Mouse (Mus musculus): ENCODE data around the gene Atg2a.
A peak's percentile ranks its signal among the peaks of the same experiment; 100 is the strongest.

Atg2a gene

GRCm38 (mm10) chr19:6241274-6242107 is at the start of gene Atg2a:
TSS of gene Atg2a (plus strand) at chr19:6241668.
- DNase-seq (ENCODE audit: low spot score in 2 of 2) = peak; percentile 94 to 96

DNA sequence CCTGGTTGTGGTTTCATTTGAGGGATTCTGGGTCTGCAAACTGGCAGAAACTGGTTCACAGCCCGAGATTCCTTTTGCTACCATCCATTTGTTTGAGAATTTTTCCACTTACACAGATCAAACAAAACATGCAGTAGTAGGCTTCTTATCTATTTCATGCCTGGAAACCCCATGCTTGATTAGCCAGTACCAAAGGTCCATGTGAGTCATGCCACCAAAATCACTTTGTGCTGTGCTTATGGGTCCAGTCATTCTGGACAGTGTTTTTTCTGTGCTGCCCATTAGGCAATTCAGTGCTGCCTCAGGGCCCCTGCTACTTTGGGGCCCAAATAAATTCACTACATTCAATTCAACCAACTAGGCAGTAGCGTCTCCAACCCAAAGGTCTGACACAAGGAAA is 37.2 kb upstream of the Atg2a start:
- DNase-seq (ENCODE audit: low spot score in 2 of 2) = no peak

GRCm38 (mm10) chr19:6206716-6207115 is 34.8 kb upstream of the Atg2a start:
- no peak for DNase-seq (ENCODE audit: low spot score in 2 of 2)

- no peak for DNase-seq (ENCODE audit: low spot score in 2 of 2)
Measured at GRCm38 (mm10) chr19:6216046-6216705, 25.3 kb upstream of the Atg2a start.

- no peak for DNase-seq (ENCODE audit: low spot score in 2 of 2)
Measured at GRCm38 (mm10) chr19:6218606-6219005, 22.9 kb upstream of the Atg2a start.

DNA sequence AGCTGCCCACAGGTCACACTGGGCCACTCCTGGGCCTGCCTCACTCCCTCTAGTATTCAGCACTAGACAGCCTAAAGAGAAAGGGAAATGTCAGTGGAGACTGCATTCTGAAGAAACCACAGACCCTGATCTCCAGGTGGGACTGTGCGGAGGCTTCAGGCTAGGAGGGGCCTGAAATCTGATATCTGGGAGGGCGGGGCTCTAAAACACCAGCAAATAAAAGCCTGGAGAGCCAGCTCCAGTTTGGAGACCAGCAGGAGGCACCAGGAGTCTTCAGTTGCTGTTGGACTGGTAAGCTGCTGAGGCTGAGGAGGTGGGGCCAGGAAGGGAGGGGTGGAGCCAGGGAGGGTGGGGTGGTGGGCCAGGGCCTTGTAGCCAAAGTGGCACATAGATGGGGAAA is 15.3 kb upstream of the Atg2a start, which contains the start of gene Gpha2:
Gene Gpha2 (plus strand): TSS at position 246 of the 400 bp plus-strand sequence.
- no peak for DNase-seq (ENCODE audit: low spot score in 2 of 2)

GRCm38 (mm10) chr19:6226763-6227162 is 14.7 kb upstream of the Atg2a start:
- no peak for DNase-seq (ENCODE audit: low spot score in 2 of 2)

DNA sequence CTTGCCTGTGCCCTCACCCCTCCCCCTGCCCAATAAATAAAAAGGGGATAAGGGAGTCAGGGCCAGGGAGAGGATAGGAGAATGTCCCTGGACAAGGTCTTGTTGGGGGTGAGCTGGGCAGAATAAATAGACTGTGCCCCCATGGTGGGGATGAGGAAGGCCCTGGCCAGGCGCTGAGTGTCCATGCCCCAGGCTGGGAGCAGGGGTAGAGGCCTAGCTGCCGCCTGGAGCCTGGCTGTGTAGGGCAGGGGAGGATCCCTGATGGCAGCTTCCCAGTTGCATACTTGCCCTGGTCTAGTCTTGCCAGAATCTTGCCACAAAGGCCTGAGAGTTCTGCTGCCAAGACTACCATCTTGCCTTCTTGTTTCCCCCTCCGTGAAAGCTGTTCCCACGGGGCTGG is 13.6 kb upstream of the Atg2a start:
- DNase-seq (ENCODE audit: low spot score in 2 of 2) = no peak

DNA sequence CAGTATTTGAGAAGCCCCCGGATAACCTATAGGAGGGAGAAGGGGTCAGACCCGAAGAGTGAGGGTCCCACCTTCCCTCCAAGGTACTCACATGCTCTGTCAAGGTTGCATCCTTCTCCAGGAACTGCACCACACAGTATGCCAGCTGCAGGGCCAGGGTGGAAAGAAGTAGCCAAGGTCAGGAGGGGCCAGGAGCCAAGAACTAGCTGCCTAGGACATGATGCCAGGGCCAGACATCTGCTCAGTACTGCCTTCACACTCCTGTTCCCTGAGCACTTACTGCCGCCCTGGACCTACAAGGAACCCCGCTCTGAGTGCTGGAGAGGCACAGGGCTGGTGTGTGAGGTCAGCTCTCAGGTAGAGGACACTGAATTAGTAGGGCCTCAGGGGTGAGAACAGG is 11.1 kb upstream of the Atg2a start:
- DNase-seq (ENCODE audit: low spot score in 2 of 2) = no peak

DNA sequence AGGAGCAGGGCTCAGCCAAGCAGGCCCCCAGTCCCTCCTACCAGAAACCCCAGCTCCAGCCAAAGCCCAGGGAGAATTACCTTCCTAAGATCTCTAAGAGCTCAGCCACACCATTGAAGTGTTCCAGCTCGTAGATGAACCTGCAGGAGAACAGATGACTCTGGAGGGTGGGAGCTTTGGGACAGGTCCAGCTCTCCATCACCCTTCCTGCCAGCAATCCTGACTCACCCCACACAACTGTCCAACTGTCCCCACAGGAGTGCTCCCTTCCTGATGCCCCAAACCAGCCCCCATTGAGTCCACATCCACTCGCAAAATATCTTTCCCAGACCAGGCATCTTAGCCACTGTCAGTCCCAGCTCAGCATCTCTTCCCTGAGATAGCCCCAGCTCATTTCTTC is 10.4 kb upstream of the Atg2a start:
- DNase-seq (ENCODE audit: low spot score in 2 of 2) = no peak

DNA sequence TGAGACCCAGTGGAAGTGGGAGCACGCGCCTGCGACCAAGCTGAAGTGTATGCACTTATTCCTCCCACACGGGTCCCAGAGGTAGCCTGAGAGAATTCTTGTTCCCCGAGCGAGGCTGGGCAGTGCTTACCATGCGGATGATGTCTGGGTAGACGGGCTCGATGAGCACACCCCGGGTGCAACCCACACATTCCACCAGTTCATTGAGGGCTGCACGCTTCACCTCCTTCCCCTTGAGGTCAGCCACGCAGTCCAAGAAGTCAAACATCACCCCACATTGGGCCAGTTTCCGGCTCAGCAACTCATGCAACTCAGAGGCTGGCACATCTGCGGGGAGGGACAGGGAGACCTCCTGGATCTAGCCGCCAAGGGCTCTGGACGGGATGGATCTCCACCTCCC is 7.8 kb upstream of the Atg2a start:
- DNase-seq (ENCODE audit: low spot score in 2 of 2) = no peak

- no peak for DNase-seq (ENCODE audit: low spot score in 2 of 2)
Measured at GRCm38 (mm10) chr19:6234337-6235083, 7.0 kb upstream of the Atg2a start.

DNA sequence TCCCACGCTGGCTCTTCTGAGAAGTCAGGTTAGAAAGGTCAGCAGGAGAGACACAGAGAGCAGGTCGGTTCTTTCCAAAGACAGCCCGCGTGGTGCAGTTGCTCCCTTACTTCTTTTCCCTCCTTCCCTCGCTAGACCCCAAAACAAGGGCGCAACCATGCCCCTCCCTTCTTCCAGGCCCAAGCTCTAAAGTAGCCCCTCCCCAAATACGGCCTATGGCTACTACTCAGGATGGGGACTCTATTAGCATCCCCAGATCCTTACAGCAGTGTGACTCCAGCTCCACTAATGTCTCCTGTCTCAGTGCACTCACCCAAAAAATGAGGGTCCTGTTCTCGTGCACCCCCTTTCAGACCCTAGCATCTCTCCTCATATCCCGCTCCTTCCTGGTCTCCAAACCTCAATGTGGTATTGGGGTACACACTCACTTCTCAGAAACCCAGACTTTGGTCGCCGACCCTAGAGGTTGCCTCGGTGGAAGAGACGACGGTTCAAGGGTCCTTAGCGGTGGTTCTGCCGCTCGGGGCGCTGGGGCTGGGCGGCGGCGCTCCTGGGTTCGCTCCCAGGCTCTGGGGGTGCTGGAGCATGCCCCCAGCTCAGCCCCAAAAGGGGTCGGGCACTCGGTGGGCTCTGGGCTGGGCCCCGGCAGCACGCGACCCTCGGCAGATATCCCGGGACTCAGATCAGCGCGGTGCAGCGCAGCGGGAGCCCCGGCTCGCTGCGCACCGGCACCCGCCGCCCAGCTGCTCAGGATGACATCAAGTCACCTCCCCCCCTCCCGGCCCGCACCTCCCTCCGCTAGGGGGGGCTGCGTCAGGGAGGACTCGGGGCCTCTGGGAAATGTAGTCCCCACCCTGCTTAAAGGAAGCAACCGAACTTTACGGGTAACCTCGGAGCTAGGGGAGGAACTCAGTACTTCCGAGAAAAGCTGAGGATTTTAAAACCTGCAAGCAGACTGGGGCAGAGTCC is 6.1 kb upstream of the Atg2a start, which contains the start of gene Ppp2r5b:
Gene Ppp2r5b (minus strand): TSS at position 789 of the 969 bp plus-strand sequence.
- DNase-seq (ENCODE audit: low spot score in 2 of 2) = peak; percentile 76 to 91

DNA sequence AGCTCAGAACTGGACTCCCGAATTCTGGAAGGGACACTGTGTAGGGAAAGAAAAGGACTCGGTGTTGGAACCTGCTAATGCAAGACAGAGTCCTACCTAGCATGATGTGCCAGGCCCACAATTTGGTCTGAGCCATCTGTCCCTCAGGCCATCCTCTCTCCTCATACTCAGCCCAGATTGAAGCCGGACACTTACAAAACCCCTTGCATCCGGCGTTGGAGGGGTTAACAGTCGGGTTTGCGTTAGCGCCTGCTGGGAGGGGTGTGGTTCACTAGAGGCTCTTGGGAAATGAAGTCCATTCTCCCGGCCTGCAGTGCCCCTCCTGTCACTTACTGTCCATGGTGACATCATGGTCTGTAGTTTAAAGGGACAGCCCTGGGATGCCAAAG is 5.4 kb upstream of the Atg2a start:
- peak; percentile 77 to 92 for DNase-seq (ENCODE audit: low spot score in 2 of 2)

- no peak for DNase-seq (ENCODE audit: low spot score in 2 of 2)
Measured at GRCm38 (mm10) chr19:6236842-6237241, 4.6 kb upstream of the Atg2a start.

DNA sequence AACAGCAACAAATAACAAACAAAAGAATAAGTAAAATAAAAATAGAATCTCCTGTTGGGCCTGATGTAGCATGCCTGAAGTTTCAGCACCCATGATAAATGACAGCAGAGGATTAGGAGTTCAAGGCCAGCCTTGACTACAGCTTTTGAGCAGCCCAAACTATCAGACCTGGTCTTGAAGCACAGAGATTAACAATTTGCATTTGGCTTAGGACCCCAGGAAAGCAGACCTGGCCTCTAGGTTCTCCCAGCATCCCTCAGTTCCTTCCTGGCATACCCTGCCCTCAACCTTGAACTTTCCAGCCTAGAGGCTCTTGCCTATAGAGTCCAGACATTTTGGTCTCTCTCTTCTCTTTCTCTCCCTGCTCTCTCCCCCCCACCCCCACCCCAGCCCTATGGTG is 2.7 kb upstream of the Atg2a start:
- no peak for DNase-seq (ENCODE audit: low spot score in 2 of 2)

DNA sequence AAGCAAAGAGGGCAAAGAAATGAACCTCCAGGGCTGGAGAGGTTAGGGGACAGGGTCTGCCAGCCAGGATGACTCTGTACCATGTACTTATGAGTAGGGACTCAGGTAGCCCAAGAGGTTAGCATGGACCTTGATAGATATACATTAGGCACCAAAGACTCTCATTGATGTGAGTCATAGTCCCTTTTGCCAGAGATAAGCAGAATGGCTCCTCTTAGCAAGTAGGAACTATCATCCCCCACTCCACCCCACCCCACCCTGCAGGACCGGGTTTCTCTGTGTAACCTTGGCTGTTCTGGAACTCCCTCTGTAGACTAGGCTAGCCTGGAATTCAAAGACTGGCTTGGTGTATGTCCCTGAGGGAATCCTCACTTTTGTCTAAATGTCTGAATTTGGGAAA is 1.3 kb upstream of the Atg2a start:
- DNase-seq (ENCODE audit: low spot score in 2 of 2) = no peak

- DNase-seq (ENCODE audit: low spot score in 2 of 2) = no peak
Measured at GRCm38 (mm10) chr19:6240725-6241124, 743 bp upstream of the Atg2a start.

DNA sequence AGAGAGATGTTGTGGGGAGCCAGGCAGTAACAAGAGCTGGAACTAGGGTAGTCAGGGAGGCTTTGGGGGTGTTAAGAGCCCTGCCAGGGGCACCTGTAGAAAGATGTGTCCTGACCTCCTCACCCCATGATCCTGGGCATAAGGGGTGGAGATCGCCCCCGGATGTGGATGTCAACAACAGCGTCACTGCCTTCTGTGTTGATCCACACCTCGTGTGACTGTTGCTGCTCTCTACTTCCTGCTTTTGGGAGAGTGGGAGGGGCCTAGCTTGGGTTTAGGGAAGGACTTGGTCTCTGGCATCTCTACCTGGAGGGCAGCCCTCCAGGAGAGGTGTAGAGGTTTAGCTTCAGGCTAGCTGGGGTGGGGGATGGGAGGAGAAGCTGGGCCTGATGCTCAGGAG is 813 bp downstream of the Atg2a start:
- DNase-seq (ENCODE audit: low spot score in 2 of 2) = no peak

DNA sequence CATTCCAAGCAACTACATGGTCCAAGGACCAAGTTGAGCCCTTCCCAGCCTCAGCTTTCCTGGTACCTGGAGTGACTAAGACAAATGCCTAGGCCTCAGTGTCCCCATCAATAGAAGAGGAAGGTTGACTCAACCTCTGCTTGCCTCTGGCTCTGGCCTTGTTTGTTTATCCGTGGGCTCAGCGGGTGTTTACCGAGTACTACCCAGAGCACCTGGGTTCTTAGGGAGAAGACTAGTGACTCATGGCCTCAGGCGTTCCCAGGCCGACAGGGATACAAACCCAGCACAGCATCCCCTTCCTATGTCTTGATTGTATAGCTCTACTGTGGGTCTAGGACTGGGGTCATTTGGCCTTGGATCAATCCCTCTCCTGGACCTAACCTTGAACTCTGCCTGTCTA is 1.8 kb downstream of the Atg2a start:
- no peak for DNase-seq (ENCODE audit: low spot score in 2 of 2)

DNA sequence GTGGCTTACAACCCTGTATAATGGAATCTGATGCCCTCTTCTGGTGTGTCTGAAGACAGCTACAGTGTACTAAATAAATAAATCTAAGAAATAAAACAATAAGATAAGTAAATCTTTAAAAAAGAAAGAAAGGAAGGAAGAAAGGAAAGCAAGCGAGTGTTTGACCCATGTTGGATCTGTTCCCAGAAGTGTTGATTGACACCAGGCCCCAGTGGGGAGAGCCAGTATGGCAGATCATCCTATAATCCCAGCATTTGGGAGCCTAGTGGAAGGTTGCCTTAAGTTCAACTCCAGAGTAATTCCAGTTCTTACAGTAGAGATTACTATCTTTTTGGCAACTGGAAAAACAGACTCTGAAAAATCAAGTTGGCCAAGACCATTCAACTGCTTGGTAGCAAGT is 4.3 kb downstream of the Atg2a start:
- DNase-seq (ENCODE audit: low spot score in 2 of 2) = no peak

Data from frontal cortex, postnatal 25 days (tissue).